Mouse (Mus musculus) mature B cell (primary cell): ENCODE measurements around the gene Thsd7b.

Experiments
- in situ Hi-C: fragments of 300-500 bp; cut with MboI; formaldehyde crosslinking; loops from 2 replicates; pipeline ENCODE4 v1.14.3; 2019

The Thsd7b gene

DNA sequence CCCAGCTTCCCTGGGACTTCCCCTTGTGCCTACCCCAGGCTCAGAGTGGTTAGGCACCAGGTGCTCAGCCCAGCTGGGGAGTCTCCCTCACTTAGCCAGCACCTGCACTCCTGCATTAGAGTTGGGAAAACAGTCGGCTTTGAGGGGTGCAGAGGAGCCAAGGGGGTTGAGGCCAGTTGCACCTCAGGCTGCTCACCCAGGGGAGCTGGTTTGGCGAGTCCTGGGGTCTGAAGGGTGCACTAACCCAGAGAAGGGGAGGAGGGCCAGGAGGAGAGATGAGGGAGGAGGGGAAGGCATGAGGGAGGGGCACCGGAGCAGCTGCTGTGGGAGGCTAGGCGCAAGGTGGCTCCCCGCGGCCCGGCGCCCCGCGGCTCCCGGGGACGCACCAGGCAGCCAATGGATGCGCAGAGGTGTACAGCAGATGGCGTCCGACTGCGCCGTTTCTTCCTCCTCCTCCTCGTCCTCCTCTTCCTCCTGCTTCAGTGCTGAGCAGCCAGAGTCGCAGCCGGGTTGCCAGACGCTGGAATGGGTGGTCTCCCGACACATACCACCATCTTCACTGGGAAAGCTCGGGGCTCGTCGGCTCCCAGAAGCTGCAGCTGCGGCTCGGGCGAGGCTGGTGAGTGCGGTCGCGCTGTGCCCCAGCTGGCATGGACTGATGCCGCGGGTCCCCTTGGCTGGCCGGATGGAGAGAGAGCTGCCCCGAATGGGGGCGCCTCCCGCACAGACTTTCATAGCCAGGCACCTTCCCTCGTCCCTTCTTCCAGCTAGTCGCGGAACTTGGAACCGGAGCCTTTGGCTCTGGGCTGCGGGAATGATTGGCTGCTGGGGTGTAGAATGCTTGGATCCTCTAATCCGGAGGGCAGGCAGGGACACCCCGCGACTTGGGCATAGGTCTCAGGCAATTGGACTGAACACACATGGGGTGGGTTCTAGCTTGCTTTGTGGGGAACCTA lies at the start of gene Thsd7b:
TSS of gene Thsd7b (plus strand) at position 321 of the 956 bp plus-strand sequence.
- in situ Hi-C loops: no loop called here

DNA sequence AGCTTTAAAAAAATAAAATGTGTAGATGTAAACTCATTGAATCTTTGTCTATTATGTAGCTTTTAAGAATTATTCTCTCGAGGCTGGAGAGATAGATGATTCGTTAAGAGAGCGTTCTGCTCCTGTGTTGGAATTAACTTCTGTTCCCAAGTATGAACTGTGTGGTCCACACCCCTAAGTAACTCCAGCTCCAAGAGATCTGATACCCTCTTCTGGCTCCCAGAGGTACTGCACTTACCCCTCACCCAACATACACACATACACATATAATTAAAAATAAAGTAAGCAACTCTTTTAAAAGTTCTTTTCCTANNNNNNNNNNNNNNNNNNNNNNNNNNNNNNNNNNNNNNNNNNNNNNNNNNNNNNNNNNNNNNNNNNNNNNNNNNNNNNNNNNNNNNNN lies 28.8 kb upstream of the Thsd7b start:
- in situ Hi-C loops: no loop called here

DNA sequence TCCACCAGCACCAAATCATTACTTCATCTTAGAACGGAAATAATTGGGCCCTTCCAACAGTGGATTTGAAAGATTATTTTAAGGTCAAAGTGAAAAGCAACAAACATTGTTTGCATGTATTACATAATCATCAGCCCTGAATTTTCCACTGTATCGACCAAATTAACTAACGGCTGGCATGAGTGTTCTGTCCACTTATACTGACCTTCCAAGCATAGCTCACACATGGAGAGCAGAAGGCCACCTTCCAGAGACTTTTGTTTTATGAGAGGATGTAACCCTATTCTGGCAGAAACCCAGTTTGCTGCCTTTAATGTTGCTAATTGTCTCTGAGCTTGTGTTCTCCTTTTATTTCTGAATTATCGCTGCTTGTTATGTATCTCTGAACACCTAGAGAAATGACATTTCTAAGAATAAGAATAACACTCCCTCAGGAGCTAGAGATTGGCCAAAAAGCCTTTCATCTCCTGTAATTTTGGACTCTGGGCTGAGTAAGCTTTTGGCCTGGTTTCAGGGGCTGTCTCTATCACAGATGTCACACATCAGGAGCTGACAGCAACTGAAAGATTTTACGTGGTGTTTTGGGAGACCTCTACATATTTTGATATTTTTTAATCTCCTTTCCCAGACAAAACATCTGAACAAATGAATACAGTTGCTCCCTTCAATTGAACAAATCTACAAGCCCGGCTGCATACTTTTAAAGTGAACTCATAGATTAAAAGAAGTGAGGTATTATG lies 22.2 kb upstream of the Thsd7b start:
- in situ Hi-C loops: no loop called here

DNA sequence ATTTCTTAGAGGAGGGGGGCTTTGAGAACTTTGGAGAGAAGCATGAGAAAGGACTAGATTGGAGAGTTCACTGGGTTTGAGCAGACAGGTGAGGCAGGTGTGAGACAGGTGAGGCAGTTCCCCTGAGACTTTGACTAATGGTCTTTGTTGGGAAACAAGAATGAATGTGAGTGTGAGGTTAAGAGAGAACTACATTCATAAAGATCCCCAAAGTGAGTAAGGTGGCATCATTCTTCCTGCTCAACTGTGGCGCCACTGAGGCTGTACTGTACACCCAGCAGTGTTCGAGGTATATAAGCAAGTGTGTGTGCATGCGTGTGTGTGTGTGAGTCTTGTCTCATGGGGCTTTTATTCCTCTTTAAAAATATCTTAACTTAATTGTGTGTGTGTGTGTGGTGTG lies 6.4 kb upstream of the Thsd7b start:
- in situ Hi-C loops: no loop called here

DNA sequence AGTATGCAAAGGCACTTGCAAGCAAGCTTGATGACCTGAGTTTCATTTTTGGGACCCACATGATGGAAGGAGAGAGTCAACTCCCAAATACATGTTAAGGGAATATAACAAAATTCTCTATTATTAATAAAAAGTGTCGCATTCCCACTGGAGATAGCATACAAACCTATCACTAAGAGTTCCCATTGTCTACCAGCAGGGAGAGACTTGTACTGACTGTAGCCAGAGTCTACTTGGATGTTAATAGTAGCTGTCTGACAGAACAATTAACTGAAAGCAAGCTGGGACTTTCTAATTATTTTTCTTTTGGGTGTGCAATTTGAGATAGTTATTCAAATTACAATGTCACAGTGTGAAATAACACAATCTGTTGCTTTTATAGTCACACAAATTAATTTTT lies 31.1 kb downstream of the Thsd7b start:
- in situ Hi-C loops: no loop called here

DNA sequence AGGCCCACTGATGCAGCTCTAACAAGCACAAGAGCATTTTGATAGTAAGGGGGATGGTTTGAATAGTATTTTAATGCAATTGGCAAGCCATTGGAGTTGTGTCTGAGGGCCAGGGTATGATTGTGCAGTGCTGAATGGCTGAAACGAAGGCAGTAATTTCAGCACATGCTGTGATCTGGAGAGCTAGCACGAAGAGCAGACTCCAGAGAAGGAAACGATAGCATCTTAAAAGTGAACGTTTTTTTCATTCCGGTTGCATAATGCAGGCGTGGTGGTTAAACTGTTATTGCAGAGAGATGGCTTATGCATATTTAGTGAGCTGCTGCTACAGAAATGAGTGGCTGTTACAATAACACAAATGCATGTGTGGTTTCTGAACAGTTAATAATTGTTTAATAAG lies 51.3 kb downstream of the Thsd7b start:
- in situ Hi-C loops: no loop called here

DNA sequence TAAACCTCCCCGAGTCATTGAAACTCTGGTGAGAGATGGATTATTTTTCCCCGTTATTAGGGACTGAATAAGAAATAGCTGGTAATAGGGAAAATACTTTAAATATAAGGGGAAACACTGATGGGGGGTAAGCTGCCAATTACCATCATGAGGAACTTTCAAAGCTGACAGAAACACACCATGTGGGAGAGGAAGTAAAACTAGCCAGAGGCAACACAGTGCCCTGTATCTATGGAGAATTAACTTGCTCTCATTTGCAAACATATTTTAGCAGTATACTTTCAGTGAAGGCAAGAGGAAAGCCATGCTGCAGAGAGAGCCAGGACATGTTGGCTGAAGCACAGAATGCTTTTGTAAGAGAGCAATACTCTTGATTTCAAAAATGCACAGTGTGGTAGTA lies 51.7 kb downstream of the Thsd7b start:
- in situ Hi-C loops: no loop called here

DNA sequence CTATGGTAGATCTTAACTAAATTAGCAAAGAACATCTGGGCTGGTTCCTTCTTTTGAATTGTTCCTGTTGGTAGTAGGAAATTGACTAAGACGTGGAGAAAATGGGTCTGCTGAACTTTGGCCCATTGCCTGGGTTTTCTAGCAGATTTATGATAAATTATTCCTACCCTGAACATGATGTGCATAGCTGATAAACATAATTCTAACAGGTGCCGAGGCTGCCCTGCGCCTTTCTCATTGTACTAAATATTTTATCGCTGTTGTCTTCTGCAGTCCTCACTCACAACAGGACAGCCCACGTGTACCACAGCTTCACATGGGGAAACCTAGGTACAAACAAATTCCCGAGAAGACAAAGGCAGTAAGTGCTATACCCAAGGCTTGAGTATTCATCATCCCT lies 83.5 kb downstream of the Thsd7b start:
- in situ Hi-C loops: no loop called here

DNA sequence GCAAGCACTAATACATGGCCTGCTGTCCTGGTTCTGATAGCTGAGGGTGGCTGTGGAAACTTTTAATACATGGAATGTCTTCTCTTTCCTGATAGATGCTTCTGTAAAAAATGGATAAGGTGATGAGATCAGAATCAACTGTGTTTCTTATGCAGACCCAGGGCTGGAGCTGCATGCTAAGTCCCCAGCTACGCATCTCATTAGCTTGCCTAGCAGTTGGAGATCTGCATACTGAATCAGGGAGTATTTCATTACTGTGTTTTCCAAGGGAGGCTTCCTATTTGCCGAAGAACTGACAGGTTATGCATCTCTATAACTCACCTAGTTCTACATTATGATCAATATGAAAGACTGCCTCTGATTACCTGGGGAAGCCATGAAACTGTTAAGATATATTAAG lies 84.3 kb downstream of the Thsd7b start:
- in situ Hi-C loops: no loop called here

DNA sequence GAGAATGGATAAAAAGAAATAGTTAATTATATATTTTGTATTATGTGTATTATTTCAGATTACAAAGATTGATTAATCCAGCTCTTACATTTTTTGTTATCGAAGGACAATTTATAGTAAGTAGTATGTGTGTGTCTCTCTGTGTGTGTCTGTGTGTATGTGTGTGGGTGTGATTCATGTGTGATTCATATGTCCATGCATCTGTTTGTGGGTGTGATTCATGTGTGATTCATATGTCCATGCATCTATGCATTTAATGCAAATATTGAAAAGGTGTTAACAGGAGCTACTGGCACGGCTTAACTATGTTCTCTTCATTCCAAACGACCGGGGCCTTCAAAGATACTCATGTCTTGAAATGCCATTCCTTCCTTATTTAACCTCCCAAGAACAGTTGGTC lies 90.3 kb downstream of the Thsd7b start:
- in situ Hi-C loops: no loop called here

DNA sequence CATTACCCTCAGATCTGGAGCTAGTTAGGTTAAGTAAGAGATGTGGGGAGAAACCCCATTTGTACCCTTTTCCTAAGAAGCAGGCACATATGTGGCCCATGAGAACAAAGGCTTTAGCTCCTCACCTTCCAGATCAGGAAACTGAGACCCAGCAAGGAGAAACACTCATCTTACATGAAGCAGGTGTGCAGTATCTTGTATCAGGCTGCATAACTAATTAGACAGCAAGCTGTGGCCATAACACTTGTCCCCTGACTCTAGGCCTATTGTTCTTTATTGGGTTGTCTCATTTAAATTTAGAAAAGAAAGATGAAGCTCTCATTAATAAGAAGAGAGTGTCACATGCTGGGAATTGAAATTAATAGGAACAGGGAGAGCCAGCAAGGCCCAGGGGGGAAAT lies 91.7 kb downstream of the Thsd7b start:
- in situ Hi-C loops: no loop called here

DNA sequence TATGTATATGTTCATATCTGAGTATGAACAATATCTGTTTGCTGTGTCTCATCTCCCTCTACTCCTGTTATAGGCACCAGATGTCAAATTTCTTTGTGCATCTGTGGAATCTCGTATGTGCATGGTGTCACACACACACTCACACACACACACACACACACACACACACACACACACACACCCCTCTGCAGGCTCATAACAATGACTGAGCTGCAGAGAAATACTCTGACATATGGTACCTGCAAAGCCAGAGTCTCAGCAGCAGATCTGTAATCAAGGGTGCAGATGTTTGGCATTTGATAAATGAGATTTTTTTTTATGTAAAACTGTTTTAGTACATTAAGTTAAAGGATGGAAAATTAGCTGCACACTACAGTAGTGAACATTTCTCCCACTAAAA lies 92.5 kb downstream of the Thsd7b start:
- in situ Hi-C loops: no loop called here

DNA sequence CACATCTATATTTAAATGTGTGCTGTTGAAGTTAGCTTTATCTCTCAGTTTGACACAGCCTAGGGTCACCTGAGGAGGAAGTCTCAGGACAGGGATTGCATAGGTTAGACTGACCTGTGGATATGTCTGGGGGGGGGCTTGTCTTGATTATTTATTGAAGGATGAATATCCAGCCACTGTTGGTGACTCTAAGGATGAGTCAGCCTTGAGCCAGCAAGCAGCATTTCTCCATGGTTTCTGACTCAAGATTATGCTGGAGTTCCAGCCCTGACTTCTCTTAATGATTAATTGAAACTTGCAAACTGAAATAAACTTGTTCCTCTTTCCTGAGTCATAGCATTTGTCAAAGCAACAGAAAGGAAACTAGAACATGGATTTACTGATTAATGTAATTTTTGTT lies 113.4 kb downstream of the Thsd7b start:
- in situ Hi-C loops: no loop called here

DNA sequence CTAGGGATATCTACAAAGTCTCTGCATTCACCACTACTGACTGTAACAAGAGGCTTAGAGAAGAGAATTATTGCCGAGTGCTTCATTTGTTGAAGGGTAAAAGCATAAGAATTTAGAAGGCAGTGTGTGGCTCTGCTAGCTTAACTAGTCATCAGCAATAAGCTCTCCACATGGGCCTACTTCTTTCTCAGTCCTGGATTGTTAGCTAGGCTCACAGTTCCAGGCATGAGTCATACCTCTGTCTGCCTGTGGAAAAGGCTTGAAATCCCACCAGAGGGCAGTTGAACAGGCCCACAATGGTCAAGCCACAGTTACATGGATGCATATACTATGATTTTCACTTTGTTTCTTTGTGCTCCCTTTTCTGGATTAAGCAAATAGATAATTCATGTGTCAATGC lies 138.5 kb downstream of the Thsd7b start:
- in situ Hi-C loops: no loop called here

DNA sequence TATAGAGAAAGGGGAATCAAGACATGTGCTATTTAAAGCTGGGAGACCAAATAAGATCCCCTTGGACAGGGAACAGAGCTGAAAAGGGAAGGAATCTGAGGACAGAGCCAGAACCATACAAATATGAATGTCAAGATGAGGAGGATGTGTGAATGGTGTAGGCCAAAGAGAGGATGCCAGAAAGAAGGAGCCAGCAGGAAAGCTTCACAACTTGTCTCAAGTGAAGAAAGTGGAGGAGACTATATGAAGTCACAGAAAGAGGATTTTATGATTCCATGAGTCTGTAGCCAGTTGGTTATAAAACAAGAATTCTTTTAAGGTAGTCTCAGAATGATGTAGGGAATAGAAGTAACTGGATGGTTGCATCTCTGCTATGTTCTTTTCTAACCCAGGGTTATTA lies 148.5 kb downstream of the Thsd7b start:
- in situ Hi-C loops: no loop called here

DNA sequence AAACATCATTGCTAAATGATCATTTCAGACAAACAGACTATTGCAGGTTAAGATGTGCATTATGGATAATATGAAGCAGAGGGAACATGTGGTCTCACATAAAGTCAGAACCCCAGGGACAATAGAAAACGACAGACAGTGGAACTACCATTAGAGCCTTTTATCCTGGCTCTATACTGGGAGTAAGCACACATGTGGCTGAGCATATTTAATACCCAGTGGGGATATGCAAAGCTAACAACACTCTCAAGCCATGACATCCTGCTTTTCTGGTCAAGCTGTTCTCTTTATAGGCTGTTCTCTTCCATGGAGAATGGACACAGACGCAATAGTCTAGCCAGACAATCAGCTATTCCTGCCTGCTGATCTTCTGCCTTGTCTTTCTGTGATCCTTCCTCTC lies 191.3 kb downstream of the Thsd7b start:
- in situ Hi-C loops: no loop called here

DNA sequence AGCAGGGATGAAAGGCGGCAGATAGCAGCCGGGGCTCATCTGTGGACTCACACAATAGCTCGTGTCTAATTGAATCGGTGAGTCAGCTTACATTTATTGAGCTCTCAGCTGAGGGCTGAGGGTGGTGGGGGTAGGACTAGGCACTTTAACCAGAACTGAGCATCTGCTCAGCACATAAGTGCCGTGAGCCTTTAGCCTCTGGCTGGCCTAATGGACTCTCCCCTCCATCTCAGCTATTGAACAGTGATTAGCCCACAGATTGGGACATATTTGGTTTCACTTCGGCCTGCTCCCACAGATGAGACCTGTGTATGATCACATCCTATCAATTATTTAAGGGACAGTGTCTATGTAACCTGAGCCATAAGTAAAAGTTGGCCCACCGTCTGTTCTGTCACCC lies 200.4 kb downstream of the Thsd7b start:
- in situ Hi-C loops: no loop called here

DNA sequence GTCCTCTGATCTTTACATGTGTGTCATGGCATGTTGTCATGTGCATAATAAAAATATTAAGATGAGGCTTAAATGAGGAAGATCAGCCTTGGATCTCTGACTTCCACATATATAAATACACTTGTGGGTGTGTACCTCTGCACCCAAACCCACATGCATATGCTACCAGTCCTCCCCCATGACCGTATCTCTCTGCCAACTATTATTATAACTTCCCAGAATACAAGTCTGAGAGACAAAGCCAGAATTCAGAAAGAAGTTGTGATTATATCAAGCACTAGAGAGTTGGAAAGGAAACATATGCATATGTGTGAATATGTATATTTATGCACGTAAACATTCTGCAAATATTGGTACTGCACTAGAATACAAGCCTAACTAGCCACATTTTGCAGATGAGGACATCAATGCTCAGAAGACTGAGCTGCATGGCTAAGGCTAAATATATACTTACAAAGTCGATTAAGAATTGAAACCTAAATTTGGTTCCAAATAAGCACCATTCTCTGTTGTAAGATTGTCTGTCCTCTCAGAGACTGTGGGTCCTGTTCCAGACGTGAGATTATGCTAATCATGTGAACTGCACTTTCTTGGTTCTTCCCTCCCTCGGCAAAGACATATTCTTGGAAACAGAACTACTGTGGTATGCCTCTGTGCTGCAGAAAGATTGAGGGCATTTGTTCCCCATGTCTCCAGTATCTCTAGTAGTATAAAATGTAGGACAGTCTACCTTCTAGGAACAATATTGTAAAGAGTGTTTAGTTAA lies 211.3 kb downstream of the Thsd7b start:
- in situ Hi-C loops: no loop called here

DNA sequence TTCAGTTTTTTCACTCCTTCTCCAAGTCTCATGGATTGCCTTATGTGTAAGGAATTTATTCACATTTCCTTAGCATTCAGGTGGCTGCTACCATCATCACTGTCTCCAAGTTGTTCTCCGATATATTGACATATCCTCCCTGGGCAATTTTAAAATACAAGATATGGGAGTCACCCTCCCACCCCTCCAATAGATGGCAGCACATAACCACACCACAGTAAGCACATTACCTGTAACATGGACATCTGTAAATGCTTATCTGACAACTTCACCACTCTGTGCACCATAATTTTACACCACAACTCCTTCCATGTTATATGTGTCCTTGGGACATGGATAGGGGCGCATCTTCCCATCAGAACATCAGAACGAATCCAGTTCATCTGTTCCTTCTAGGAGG lies 218.0 kb downstream of the Thsd7b start:
- in situ Hi-C loops: no loop called here

DNA sequence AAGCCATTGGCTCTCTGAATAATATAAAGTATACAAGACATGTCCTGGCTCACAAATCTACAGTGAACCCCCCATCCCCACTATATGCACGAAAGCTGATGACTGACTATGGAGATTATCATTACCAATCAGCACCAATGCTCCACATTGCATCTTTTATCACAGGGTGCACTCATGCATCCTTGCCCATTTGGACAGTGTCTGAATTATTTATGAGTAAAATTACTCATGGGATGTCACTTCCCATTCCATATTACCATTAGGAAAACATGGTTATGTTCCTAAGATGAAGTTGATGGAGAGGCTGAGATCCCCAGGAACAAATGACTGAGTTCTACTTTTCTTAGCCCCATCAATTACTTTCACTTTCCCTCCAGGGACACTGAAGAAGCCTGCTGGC lies 220.8 kb downstream of the Thsd7b start:
- in situ Hi-C loops: no loop called here

DNA sequence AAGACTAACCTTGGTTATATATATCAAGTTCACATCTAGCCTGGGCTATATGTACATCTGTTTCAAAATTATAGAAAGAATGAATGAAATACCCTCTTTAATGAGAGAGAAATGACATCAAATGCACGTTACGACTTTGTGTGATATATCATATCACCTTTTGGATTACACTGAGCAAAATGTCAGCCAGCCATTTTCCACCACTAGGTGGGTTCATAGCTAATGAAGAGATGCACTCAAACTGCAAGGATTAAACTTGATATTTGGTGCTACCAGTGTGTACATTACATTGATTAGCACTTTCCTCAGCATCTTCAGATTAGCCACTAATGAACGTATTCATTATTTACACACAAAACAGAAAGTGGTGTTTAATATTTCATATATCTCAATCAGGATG lies 228.6 kb downstream of the Thsd7b start:
- in situ Hi-C loops: no loop called here

DNA sequence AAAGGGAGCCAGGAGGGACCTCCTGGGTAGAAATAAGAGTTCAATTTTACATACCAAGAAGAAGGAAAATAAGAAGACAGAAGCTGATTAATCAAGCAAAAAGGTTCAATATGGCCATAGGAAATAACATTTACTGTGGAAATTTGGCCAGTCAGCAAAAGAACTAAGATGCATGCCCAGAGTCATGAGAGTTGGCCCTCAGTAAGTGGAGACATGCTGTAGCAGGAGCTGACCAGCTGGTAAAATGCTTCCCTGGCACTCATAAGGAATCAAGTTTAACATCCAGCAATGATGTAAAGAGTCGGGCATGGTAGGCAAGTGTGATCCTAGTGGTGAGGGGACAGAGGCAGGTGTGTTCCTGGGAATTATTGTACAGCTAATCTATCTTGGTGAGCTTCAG lies 243.3 kb downstream of the Thsd7b start:
- in situ Hi-C loops: no loop called here

DNA sequence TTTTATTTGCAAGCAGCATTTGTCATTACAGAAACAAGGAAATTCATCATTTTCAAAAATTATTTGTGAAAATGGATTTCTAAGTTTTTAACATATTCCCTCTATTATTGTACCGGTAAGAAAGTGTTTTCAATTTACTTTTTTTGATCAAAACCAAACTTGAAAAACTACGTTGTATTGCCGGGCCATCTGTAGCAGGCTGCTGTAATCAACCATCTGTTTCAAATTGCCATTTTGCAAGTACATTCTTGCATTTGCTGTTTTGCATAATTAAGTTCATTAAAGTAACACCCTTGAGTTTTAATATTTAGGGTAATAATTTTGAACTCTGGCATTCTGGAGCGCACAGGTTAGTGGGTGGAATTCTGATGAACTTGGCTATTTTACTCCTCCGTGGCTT lies 246.6 kb downstream of the Thsd7b start:
- in situ Hi-C loops: no loop called here
